Mouse (Mus musculus) stomach, postnatal 0 days (tissue): ENCODE measurements around the gene Tex36. TPM values are rescaled to one million over a fixed set of nuclear protein-coding genes. Genes with fewer than 3 reads are reported as not detected.

Experiments
- ATAC-seq: fragments of 200-750 bp; cut with Nextera tagmentation; 2 replicates; pipeline ENCODE4 v1.8.0; 2017; ENCODE audit not compliant: low FRiP score, low TSS enrichment
- DNase-seq: peaks from one replicate; pipeline ENCODE4 v3.0.0-alpha.2; 2016; ENCODE audit warnings: low spot score
- H3K27ac ChIP-seq: fragments of 300-500 bp; sonication (generic); replicated peaks from 2 replicates; pipeline ENCODE4 v1.5.1; 2014; ENCODE audit warnings: mild to moderate bottlenecking, control low read depth
- H3K27me3 ChIP-seq: fragments of 300-500 bp; sonication (generic); 2 replicates; pipeline ENCODE4 v1.6.1; 2014; ENCODE audit warnings: low read length; ENCODE audit not compliant: control insufficient read depth, insufficient read depth
- H3K36me3 ChIP-seq: fragments of 300-500 bp; sonication (generic); 2 replicates; pipeline ENCODE4 v1.6.1; 2014; ENCODE audit warnings: low read length, mixed read lengths; ENCODE audit not compliant: control insufficient read depth, insufficient read depth
- H3K4me1 ChIP-seq: fragments of 300-500 bp; sonication (generic); replicated peaks from 2 replicates; pipeline ENCODE4 v1.6.1; 2014; ENCODE audit warnings: antibody characterized with exemption; ENCODE audit not compliant: control insufficient read depth, insufficient read depth
- H3K4me2 ChIP-seq: fragments of 300-500 bp; sonication (generic); replicated peaks from 2 replicates; pipeline ENCODE4 v1.6.1; 2014; ENCODE audit warnings: low read depth, mild to moderate bottlenecking, control low read depth, moderate library complexity
- H3K4me3 ChIP-seq: fragments of 300-500 bp; sonication (generic); 2 replicates; pipeline ENCODE4 v1.5.1; 2014; ENCODE audit warnings: low read depth, low read length, control low read depth
- H3K9ac ChIP-seq: fragments of 300-500 bp; sonication (generic); 2 replicates; pipeline ENCODE4 v1.6.1; 2014; ENCODE audit warnings: mild to moderate bottlenecking, low read length, control low read depth, mixed read lengths
- H3K9me3 ChIP-seq: fragments of 300-500 bp; sonication (generic); 2 replicates; pipeline ENCODE4 v1.6.1; 2016; ENCODE audit warnings: low read length; ENCODE audit not compliant: control insufficient read depth
- CTCF ChIP-seq: IDR thresholded peaks from 2 replicates; pipeline ENCODE4 v1.5.1; 2016; ENCODE audit warnings: antibody characterized with exemption, low read depth, mild to moderate bottlenecking, moderate library complexity
- EP300 ChIP-seq: optimal IDR thresholded peaks from 2 replicates; pipeline ENCODE3; 2016; ENCODE audit warnings: antibody characterized with exemption
- WGBS: fragments of 180-500 bp; shearing (Covaris S2); extraction: QIAGEN DNeasy Blood & Tissue Kit; methylation state at CpG from one replicate; pipeline ENCODE4 v1.1.7; 2014; 5-methylcytosine and 5-hydroxymethylcytosine counted together
- polyA plus RNA-seq: library from polyadenylated mRNA; unstranded; fragments of >200 nt; fragmentation: Nextera tagmentation; extraction: Ambion mirVana; gene quantifications from 2 replicates; pipeline ENCODE4 v1.2.1, GENCODE M21; 2015

Tex36 gene
- polyA plus RNA-seq, 1 experiment from 2014 or later: not detected

GRCm38 (mm10) chr7:133580296-133580640 is 21.7 kb downstream of the Tex36 start:
- ATAC-seq (no peak), DNase-seq (no peak)
- H3K4me3 ChIP-seq: no peak overlapping the region
- no peaks in the 10 kb centered on the region for H3K9me3 ChIP-seq
- no peak overlapping the region for H3K4me2 ChIP-seq
- TF ChIP-seq CTCF (no peak), EP300 (no peak)
- no peak overlapping the region for H3K27ac ChIP-seq
- H3K36me3 ChIP-seq: no peaks in the 10 kb centered on the region
- no peak overlapping the region for H3K9ac ChIP-seq
- WGBS: 88% methylated on average over 4 of the region's 4 CpGs
- no peaks in the 10 kb centered on the region for H3K4me1 ChIP-seq
- no peaks in the 10 kb centered on the region for H3K27me3 ChIP-seq

DNA sequence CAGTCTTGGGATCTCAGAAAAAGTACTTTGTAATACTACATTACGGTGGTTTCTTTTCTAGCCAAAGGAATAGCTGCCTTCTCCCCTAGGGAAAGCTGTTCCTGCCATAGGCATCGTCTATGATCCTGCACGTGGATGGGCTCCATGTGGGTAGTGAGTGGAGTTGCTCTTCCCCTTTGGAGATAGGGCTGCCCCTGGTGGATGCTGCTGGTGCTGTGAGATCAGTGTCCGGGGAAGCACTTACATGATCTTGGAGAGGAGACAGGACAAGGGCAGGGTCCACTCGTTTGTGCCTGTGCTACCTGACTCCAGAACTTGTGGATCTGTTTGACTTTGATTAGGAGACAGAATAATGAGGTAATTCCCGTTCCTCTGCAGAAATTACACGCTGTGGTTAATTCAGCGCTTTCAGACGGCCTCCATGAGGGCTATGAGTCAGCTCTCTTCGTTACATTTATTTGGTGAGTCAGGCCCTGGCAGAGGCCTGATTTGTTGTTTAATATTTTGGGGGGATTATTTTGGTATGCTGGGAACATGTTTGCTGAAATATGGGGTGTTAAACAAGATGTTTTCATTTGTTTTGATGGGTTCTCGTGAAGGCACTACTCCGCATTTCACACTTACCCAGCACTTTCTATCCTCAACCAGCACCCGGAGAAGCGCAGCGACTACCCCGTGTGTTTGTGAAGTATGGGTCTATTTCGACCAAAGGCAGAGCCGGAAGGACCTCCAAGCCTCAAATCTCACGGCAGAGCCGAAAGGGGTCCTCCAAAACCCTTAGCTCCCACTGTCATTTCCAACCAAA is 22.3 kb downstream of the Tex36 start:
- H3K36me3 ChIP-seq: no peaks in the 10 kb centered on the region
- H3K4me2 ChIP-seq: no peak overlapping the region
- H3K9ac ChIP-seq: no peak overlapping the region
- TF ChIP-seq EP300: no peak
- TF ChIP-seq CTCF: peak; percentile 19; the same call in 1 of the 2 replicates
- H3K27ac ChIP-seq: no peak overlapping the region
- DNase-seq: no peak
- H3K27me3 ChIP-seq: no peaks in the 10 kb centered on the region
- WGBS: 77% methylated on average over 20 of the region's 20 CpGs
- H3K4me3 ChIP-seq: no peak overlapping the region
- ATAC-seq: no peak
- no peaks in the 10 kb centered on the region for H3K9me3 ChIP-seq
- no peaks in the 10 kb centered on the region for H3K4me1 ChIP-seq

DNA sequence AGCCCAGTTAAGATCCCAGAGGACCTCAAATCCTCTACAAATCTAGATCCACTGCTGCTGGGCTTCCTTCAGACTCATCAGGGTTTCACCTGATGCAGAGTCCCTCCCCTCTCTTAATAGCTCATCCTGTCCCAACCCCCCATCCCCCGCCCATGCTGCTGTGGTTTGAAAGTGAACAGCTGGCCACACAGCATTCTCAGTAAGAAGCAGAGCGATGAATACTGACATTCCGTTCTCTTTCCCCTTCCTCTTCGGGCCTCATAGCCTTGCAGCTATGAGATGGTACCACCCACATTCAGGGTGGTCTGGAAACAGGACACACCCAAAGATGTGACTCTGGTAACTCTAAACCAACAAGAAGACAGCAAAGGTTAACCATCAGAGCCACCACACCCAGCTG is 25.1 kb downstream of the Tex36 start:
- Histone ChIP-seq H3K27me3 (no peaks in the 10 kb centered on the region), H3K27ac (no peak overlapping the region), H3K9me3 (no peaks in the 10 kb centered on the region), H3K9ac (no peak overlapping the region), H3K4me2 (no peak overlapping the region), H3K4me1 (no peaks in the 10 kb centered on the region), H3K36me3 (no peaks in the 10 kb centered on the region), H3K4me3 (no peak overlapping the region)
- WGBS: 13% methylated on average over 4 of the region's 4 CpGs
- ATAC-seq (no peak), DNase-seq (no peak)
- TF ChIP-seq CTCF (no peak), EP300 (no peak)

GRCm38 (mm10) chr7:133576281-133576680 is 25.7 kb downstream of the Tex36 start:
- no peak overlapping the region for H3K27ac ChIP-seq
- no peak overlapping the region for H3K9ac ChIP-seq
- DNase-seq (no peak), ATAC-seq (no peak)
- no peak overlapping the region for H3K4me3 ChIP-seq
- H3K9me3 ChIP-seq: no peaks in the 10 kb centered on the region
- no peaks in the 10 kb centered on the region for H3K27me3 ChIP-seq
- no peaks in the 10 kb centered on the region for H3K36me3 ChIP-seq
- 80% methylated on average over 6 of the region's 6 CpGs for WGBS
- H3K4me1 ChIP-seq: no peaks in the 10 kb centered on the region
- no peak for TF ChIP-seq EP300
- TF ChIP-seq CTCF: no peak
- no peak overlapping the region for H3K4me2 ChIP-seq

GRCm38 (mm10) chr7:133571927-133572326 is 30.0 kb downstream of the Tex36 start:
- peak; percentile 65 for TF ChIP-seq CTCF
- TF ChIP-seq EP300: no peak
- no peak overlapping the region for H3K9ac ChIP-seq
- H3K27ac ChIP-seq: no peak overlapping the region
- H3K36me3 ChIP-seq: no peaks in the 10 kb centered on the region
- no peaks in the 10 kb centered on the region for H3K27me3 ChIP-seq
- H3K4me3 ChIP-seq: no peak overlapping the region
- no peaks in the 10 kb centered on the region for H3K4me1 ChIP-seq
- H3K4me2 ChIP-seq: no peak overlapping the region
- WGBS: 25% methylated on average over 3 of the region's 3 CpGs
- DNase-seq (no peak), ATAC-seq (no peak)
- H3K9me3 ChIP-seq: no peaks in the 10 kb centered on the region

GRCm38 (mm10) chr7:133569194-133569880 is 32.6 kb downstream of the Tex36 start:
- no peak for ATAC-seq
- no peak overlapping the region for H3K4me2 ChIP-seq

More at GRCm38 (mm10) chr7:133569194-133569880, 32.6 kb downstream of the Tex36 start:
- Histone ChIP-seq H3K27ac (no peak overlapping the region), H3K4me1 (no peaks in the 10 kb centered on the region), H3K27me3 (no peaks in the 10 kb centered on the region), H3K9me3 (no peaks in the 10 kb centered on the region), H3K36me3 (no peaks in the 10 kb centered on the region), H3K9ac (no peak overlapping the region), H3K4me3 (no peak overlapping the region)
- no peak for DNase-seq
- WGBS: 81% methylated on average over 16 of the region's 16 CpGs
- TF ChIP-seq EP300 (no peak), CTCF (no peak)
